In the genomic region with DNA sequence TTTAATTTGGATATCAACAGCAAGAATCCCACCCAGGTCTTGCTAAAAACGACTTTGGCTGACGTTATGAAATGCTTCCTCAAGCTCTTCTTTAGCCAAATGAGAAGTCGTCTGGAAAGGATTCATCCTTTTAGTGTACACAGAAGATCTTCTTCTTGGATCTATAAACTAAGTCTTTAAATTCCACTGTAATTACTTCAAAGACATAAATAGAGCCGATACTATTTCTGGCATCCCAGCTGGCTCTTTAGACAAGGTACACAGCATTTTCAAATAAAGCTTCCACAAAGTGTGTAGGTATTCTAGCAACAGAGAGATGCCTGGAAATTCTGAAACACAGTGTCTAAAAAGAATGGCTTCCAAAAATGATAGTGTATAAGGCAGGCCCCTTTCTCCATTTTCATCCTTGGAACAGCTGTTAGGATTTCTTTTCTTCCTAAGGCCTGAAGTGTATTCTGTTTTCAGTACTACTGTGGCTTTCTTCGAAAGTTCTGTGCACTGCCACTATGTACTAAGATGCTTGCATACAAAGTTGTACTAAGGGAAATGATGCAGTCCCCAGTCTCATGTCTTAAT, we compare ENCODE assay signal across 17 mouse cellular contexts.
A peak's percentile ranks its signal among the peaks of the same experiment; 100 is the strongest.
DNase-seq lines count a peak whose midpoint lies in the region; ATAC-seq lines count a peak whose summit lies in the region.
"Had no signal": no experiment of that assay in that cellular context is flagged by ENCODE, and none has a peak within 500 bp of the region (broad histone marks: within the 10 kb centered on the region; RNA-seq: fewer than 3 reads in every experiment).

No protein-coding gene starts in this region.

- DNase-seq in frontal cortex, postnatal 14 days (ENCODE audit: low spot score in 2 of 2): no peak
- peak; percentile 1 for DNase-seq in right cerebral cortex, adult 18-20 months
- no peak for DNase-seq in right cerebral cortex, postnatal 4 days
- DNase-seq in left cerebral cortex, adult 9 months (ENCODE audit: low spot score in 2 of 2): peak; percentile 19 to 29
- DNase-seq in right cerebral cortex, postnatal 25 days: peak; percentile 9
- DNase-seq in adrenal gland, postnatal 14 days: no peak
- DNase-seq: adrenal gland, adult 2 months; adrenal gland, postnatal 36 days; cerebellum, adult 11 months; cerebellum, adult 8-10 months; cerebellum, postnatal 14 days; gastrocnemius, postnatal 36 days; heart, adult 11 months; heart, postnatal 36 days had no signal

- ATAC-seq in frontal cortex, adult (ENCODE audit: low TSS enrichment): peak; percentile 96
- ATAC-seq: forebrain, embryonic 14.5 days; Patski had no signal

Comparison
In these comparisons a context has a peak if more than half of its experiments do, and no peak if none do; other contexts are left out.
1. DNase-seq: peak in right cerebral cortex, adult 18-20 months (single experiment), left cerebral cortex, adult 9 months (2 of 2) and right cerebral cortex, postnatal 25 days (single experiment); none in frontal cortex, postnatal 14 days (0 of 2), right cerebral cortex, postnatal 4 days (single experiment) and adrenal gland, postnatal 14 days (single experiment).